Mouse (Mus musculus) ES-Bruce4 (cell line): ENCODE measurements around the gene Slc9a6.

Experiments used
- CTCF ChIP-seq: IDR thresholded peaks from one replicate; pipeline ENCODE4 v1.8.1; 2011; ENCODE audit warnings: low read depth, low read length
- POLR2A ChIP-seq: IDR thresholded peaks from one replicate; pipeline ENCODE4 v1.8.1; 2011; ENCODE audit warnings: low read length; ENCODE audit not compliant: insufficient read depth

DNA sequence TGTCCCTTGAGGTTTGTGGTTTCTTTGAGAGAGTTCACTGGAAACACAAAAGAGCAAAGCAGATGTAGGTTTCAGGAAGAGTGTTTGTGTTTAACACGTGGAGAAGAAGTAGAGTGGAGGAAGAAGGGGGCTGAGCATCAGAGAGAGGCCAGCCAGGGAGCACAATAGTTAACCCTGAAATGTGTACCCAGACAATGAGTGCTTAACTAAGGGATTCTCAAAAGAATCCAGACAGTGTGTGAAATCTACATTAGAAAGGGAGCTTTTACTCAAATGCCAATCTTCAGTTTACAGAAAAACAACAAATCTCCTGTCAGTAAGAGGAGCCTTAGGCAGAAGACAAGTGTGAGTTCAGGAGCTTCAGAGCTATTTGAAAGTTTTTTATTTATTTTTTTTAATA is 30.5 kb downstream of the Slc9a6 start:
- TF ChIP-seq POLR2A (no peak), CTCF (no peak)
